Mouse (Mus musculus) c-Kit-negative CD71-positive TER-119-positive erythroid progenitor cells, embryonic 14.5 days (primary cell): Measurements from ENCODE around the gene Lurap1.
A peak's percentile ranks its signal among the peaks of the same experiment; 100 is the strongest.

Experiments
- DNase-seq: peaks from one replicate; pipeline ENCODE4 v3.0.0-alpha.2; 2013; ENCODE audit warnings: low read depth, low spot score

Gene Lurap1

DNA sequence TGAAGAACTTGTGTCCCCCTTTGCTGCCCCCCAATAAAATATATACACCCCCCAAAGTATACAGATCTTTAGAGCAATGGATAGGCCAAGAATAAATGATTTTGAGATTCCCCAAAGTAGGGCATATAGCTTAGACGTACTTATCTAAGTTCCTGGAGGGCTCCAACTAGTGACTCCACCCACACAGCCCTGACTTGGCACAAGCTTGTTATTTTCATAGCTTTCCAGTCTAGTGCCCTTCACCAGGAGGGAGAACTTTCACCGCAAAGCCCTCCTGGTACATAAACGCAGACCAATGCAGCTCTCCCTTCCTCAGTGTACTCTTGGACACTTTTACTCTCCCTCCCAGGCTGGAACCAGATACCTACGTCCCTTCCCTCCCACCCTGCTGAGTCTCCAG is 11.0 kb upstream of the Lurap1 start:
- DNase-seq: no peak

DNA sequence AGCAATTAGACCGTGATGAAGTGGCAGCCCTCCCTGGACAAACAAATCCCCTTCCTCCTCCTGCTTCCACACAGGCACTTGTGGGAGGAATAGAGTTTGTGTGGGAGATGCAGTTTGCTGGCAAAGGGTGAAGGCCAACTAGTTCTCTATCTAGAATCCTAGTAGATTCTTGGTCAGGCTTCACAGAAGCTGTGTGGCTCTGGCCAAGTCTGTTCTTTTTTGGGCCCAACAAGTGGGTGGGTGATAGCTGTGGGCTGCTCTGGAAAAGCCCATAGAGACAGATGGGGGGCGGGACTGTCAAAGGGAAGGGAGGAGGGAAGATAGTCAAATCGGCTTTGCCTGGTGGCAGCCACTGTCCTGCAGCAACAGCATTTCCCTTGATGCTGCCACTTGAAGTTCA is 9.6 kb upstream of the Lurap1 start:
- DNase-seq: no peak

DNA sequence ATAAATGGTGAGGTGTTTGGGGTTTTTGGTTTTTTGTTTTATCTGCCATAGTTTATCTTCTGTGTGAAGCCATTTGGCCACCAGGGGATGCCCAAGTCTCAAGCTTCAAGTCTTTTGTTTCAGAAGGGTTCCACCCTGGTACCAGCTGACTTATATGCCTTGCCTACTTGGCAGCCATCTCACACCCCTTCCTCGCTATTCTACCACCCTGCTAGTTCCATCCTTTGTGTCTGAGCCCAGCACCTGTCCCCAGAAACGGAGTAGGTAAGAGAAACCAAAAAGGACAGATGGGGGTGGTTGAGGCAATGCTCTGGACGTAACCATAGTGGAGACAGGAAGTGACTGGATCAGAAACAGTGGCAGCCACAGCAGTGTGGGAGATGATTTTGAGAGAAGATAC is 8.8 kb upstream of the Lurap1 start:
- no peak for DNase-seq

GRCm38 (mm10) chr4:116157882-116158281 is 6.7 kb upstream of the Lurap1 start:
- no peak for DNase-seq

GRCm38 (mm10) chr4:116152702-116153101 is 1.6 kb upstream of the Lurap1 start:
- DNase-seq: no peak

DNA sequence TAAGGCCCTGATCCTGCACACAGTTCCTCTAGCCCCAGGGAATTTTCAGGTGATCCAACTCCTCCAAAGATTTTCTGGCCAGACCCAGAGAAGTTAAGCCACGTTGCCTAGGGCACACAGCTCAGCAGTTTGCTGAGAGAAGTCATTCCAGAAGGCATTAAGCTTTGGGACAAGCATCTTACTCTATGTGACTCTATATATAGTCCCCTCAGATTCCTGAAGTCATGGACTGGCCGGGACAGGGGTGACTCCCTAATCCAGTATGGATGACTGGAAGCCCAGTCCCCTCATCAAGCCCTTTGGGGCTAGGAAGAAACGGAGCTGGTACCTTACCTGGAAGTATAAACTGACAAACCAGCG is 296 bp downstream of the Lurap1 start:
- DNase-seq: no peak

DNA sequence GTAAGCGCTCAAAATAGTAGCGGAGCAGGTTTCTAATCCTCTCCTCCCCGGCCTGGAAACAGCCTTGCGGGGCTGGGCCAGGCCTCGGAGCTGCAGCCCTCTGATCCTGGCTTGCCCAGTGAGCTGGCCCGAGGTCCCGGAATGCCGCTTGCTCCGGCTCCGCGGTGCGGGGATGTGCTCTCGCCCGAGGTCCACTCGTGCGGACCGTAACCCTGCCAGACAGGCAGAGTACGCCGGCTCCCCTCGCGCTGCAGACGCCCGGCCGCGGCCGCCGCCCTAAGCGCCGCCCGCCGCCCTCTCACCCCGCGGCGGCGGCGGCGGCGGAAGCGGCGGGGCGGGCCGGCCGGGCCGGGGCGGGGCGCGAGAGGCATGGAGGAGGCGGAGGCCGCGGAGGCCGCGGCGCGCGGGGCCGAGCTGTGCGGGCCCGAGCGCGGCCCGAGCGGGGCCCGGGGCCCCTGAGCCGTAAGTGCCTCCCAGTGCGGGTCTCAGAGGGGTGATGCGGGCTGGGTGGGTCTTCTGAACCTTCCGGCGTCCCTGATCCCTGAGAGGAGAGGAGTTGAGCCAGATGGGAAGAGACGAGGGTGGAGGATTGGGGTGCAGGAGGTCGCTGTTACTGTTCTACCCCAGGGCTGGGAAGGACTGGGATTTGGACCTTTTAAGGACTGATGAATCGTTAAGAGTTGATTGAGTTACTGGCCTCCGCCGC is 829 bp downstream of the Lurap1 start:
- DNase-seq: peak; percentile 57

DNA sequence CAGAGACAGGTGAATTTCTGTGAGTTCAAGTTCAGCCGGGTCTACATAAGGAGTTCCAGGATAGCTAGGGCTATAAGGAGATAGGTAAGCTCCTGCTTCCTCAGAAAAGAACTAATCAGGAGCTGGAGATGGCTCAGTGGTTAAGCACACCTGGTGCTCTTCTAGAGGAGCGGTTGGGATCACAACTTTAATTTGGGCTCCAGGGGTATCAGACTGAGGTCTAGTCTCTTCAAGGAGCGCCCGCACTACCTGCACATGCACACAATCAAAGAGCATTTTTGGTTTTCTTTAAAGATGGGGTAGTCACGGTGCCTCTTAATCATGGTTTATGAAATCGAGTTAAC is 1.4 kb downstream of the Lurap1 start:
- no peak for DNase-seq

DNA sequence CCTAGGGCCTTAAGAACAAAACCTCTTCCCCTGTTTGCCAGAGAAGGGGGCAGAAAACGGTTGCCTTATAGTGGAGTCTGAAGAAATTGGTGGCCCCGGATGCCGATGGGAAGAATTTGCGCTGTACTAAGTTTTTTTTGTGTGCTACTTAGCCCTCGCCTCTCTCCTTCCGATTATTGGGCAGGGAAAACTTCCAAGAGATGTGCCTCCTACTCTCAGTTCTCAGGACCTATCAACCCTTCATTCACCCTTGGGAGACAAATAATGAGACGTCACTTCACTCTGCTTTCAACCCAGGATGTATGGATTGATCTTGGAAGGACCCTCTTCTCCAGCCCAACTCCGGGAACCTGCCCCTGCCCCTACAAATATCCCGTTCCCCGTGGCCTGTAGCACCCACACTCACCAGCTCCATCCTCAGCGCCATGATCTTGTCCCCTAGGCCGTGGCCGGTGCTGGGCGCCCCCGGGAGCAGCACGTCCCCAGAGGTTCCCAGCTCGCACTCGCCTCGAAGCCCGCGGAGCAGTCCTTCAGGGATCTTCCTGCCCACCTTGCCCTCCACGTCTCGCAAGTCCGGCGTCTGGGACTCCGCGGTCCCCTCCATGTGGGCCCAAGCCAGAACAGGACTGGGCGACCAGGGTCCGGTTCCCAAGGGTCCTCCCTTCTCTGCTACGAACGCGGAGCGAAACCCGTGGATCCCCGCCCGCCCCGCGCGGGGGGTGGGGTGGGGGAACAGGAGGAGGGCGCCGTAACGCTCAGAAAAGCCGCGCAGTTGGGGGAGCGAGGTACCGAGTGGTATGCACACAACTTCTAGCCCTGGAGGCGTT is 7.0 kb downstream of the Lurap1 start:
- no peak for DNase-seq

GRCm38 (mm10) chr4:116143317-116143811 is 7.8 kb downstream of the Lurap1 start:
- DNase-seq: no peak

- DNase-seq: no peak
Measured at GRCm38 (mm10) chr4:116142269-116142668, 8.9 kb downstream of the Lurap1 start.

GRCm38 (mm10) chr4:116141736-116142135 is 9.4 kb downstream of the Lurap1 start:
- DNase-seq: no peak

- DNase-seq: no peak
Measured at GRCm38 (mm10) chr4:116140801-116141574, 10.2 kb downstream of the Lurap1 start.

DNA sequence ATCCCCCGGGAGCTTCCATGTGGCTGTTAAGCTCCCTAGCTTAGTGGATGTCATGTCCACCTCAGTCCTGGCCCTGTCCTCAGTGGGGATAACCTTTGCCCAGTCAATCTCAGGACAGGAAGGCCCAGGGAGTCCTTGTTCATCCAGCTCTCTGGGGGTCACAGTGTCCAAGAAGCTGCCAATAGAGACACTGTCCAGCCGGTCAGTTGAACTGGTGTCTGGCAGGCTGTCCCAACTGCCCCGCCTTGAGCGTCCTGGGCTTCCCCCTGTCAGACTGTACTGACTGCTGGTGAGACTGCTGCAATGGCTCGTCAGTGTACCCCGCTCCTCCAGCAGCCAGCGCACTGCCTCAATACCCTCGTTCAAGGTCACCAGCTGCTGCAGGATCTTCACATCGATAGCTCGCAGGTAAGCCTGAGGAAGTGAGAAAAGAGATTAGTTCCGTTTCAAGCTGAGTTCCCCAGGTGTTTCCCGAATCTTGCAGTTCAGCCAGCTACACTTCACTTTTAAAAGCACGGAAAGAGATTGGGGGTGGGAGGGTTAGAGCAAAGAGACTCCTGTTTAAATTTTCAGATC is 13.6 kb downstream of the Lurap1 start:
- no peak for DNase-seq

DNA sequence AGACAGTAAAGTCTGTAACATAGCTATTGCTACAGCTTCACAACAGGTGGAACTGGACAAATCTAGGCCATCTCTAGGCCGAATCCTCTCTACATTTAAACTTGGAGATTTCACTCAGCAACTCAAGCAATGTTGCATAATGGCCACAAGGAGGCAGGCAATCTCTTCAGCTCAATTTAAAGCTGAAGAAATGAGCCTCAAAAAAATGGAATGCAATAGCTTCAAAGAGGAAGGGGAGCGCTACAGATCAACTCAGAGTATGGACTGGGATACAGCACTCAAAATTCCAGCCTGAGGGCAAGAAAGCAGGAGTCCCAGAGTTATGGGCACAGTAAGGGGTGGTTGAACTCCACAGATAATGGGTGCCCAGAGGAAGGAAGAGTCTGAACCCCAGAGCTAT is 16.1 kb downstream of the Lurap1 start:
- no peak for DNase-seq

DNA sequence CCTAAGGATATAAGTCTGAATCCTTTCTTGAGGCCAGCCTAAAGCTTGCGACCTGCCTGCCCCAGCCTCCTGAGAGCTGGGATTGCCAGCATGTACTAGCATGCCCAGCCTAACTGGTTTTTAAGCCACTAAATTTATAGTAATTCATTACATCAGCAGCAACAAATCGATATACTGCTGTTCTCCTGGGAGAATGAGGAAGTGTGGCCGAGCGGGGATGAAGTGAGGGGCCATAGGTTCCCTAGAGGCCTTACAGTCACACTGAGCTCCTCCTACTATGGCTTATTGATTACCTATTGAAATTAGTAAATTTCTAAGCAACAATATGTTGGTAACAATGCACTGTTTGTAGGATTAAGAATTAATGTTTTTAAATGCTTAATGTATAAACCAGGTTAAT is 18.0 kb downstream of the Lurap1 start:
- DNase-seq: no peak

- DNase-seq: no peak
Measured at GRCm38 (mm10) chr4:116127956-116128355, 23.2 kb downstream of the Lurap1 start.

DNA sequence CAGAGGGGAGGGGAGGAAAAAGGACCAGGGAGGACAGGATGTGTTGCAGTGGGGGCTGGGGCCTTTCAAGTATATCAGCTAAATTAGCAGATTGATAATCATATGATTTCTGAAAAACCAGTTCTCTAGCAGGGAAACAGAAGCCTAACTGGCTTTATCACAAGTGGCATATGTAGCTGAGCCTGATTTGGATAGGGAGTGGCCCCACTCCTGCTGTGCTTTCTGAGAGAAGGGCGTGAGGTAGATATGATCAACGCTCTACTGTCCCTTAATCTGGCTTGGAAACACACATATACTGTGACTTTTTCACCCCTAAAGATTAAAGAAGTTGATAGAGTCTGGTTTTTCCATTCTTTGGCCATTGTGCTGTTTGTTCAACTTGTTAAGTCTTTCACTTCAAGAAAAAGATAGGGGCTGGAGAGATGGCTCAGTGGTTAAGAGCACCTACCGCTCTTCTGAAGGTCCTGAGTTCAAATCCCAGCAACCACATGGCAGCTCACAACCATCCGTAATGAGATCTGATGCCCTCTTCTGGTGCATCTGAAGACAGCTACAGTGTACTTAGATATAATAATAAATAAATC is 25.2 kb downstream of the Lurap1 start:
- DNase-seq: no peak

DNA sequence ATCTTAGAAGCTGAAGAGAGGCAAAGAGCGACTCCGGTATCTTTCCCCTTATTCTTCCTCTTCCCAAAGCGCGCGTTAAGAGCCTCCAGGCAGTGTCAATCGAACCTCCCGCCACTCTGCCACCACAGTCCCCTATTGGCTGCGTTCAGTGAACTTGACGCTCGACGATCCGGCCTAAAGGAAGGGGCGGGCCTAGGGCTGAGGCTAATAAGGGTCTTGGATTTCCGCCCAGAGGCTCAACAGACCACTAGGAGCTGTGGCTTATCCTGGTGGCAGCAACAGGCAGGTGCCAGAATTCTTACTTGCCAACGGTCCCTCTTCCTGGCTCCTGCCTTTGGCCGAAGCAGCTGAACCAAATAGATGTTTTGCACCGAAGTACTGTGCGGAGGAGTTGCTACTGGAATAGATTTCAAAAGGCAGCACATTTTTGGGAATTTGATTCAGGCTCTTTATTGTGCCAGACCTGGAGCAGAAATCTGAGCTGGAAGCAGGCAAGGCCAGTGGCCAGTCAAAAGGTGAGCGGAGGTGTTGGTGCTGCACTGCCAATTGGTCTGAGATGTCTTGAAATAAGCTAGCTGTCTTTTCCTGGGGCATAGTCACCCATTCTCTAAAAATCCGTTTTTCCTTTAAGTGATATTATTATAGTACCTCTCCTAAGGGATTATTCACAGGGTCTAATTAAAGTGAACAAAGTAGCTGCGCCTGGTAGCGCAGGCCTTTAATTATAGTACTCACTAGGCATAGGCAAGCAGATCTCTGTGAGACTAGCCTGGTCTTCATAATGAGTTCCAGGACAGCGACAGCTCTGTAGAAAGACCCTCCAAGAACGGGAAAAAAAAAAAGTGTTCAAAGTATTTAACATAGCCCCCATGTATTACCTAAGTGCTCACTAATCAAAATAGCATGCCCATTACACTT is 27.3 kb downstream of the Lurap1 start, which contains the start of the genes Rad54l and Pomgnt1:
Rad54l (minus strand) TSS at position 89 of the 918 bp plus-strand sequence.
Pomgnt1 (plus strand) TSS at position 239 of the 918 bp plus-strand sequence.
- DNase-seq: peak; percentile 77

GRCm38 (mm10) chr4:116122762-116123161 is 28.4 kb downstream of the Lurap1 start:
- no peak for DNase-seq
